Mouse (Mus musculus) large intestine, adult 2 months (tissue): Measurements from ENCODE around the gene Stk11. TPM values are rescaled to one million over a fixed set of nuclear protein-coding genes. Genes with fewer than 3 reads are reported as not detected.

Experiments
- DNase-seq: peaks from one replicate; pipeline ENCODE4 v3.0.0-alpha.2; 2012; ENCODE audit warnings: low read depth, low spot score
- WGBS: fragments of 180-500 bp; shearing (Covaris S2); methylation state at CpG from one replicate; pipeline ENCODE4 v1.1.7; 2018; 5-methylcytosine and 5-hydroxymethylcytosine counted together
- polyA plus RNA-seq: library from polyadenylated mRNA; depleted of rRNA; stranded (reverse); fragments of >200 nt; gene quantifications from 2 replicates; pipeline ENCODE4 v1.2.3, GENCODE M21; 2012; rRNA removed

Gene Stk11
- polyA plus RNA-seq, 1 experiment, result 112 TPM

DNA sequence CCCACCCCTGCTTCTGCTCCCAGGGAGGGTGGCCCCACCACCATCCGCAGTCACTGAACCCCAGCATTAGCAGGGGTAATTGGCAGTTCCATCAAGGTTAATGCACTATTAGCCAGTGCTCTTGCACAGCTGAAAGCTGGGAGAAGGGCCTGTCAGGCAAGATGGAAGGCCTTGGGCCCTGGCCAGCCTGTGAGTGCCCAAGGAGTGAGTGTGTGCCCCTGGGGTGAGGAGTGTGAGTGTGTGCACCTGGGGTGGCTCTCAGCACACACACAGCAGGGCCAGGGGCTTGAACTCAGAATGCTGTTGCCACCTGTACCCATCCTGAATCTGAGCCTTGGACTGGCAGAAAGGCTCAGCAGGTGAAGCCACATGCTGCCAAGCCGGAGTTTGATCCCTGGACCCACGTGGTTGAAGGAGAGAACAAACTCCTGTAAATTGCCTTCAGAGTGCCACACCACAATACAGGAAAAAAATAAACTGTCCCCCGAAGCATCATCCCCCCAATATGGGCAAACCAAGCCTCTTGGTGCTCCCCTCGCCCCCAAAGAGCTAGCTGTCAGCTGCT lies 60.7 kb downstream of the Stk11 start:
- 79% methylated on average over 5 of the region's 5 CpGs for WGBS
- no peak for DNase-seq

DNA sequence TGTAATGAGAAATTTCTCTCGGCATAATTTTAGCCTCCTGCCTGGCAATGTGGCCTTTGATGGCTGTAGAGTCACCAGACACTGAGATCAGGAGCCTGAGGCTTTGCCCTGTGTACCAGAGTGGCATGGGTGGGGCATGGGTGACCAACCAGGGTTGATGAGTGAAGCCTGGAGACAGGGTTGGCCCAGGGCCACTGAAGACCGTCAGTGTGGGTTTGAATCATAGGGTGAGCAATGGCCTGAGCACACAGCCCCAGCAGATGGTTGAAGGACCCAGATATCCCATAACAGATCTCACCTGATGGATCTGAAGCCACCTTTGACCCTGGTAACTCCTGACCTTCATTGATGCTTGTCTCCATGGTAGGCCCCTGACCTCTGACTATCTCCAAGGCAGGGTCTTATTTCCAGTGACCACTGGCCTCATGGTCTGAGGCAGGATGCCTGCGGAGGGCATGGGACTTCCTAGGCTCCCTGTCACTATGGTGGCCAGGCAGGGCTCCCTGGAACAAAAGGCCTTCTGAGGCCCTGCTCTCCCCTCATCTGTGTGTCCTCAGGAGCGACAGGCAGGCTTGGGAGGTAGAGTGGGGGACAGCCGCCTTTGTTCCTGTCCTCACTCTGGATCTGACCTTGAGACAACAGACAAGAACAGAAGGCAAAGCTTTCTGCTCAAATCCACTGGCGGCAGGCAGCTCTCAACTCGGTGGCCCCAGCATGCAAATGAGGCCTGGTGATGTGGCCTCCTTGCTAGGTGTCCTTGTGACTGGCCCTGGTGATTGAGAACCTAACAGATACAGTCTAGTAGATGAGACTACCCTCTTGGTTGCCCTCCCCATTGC lies 62.1 kb downstream of the Stk11 start:
- WGBS, result 81% methylated on average over 7 of the region's 7 CpGs
- no peak for DNase-seq

DNA sequence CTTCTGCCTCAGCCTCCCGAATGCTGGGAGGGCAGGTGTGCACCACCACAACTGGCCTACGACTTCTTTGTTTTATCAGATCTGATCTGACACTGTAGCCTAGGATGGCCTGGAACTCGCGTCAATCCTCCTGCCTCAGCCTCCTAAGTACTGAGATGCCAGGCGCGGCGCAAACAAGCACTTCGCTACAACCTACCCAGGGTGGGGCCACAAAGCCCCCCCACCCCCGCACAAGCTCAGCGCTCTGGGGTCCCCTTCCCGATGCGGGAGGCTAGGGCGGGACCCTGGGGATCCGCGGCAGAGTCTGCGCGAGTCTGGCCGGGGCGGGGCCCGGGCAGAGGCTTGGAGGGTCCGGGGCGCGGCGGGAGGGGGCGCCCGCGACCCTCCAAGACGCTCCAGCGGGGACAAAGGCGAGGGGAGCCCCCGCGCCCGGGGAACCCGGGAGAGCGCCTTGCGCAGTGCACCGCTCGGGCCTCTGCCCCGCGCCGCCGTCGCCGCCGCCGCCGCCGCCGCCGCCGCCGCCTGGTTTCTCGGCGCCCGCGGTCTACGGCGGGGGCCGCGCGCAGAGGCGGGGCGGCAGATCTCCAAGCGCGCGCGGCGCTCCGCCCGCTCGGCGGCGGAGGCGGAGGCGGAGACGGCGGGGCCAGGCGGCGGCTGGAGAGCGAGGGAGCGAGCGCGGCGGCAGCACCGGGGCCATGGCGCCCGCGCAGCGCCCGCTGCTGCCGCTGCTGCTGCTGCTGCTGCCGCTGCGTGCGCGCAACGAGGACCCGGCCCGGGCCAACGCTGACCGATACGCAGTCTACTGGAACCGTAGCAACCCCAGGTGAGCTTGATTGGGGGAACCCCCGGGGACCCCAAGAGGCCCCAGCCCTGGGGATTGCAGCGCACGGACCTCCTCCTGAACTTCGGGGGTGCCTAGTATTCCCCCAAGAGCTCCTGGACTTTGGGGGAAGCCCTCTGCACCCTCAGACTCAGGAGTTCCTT lies 63.8 kb downstream of the Stk11 start, which contains the start of gene Efna2:
Gene Efna2, plus strand, starts transcription at position 415 of the 984 bp plus-strand sequence.
- 5% methylated on average over 101 of the region's 106 CpGs for WGBS

More for the DNA sequence above, 63.8 kb downstream of the Stk11 start, which contains the start of gene Efna2:
- DNase-seq, result no peak

Other genes starting within 250 kb of the Stk11 start
- 1.6 and 1.8 TPM in 2 replicates for gene Prtn3, start 241.3 kb upstream of the Stk11 start, polyA plus RNA-seq
- 3.4 and 4.6 TPM in 2 replicates for gene Plppr3, start 241.2 kb upstream of the Stk11 start, polyA plus RNA-seq
- gene Elane, start 229.6 kb upstream of the Stk11 start, polyA plus RNA-seq, result not detected in 2 replicates
- gene Cfd, start 224.9 kb upstream of the Stk11 start, polyA plus RNA-seq, result 166 and 209 TPM in 2 replicates
- 28.6 and 36.5 TPM in 2 replicates for gene Med16, start 206.9 kb upstream of the Stk11 start, polyA plus RNA-seq
- not detected in 2 replicates for gene Gm26602, start 204.9 kb upstream of the Stk11 start, polyA plus RNA-seq
- gene Kiss1r, start 198.8 kb upstream of the Stk11 start, polyA plus RNA-seq, result 1.9 and 3.0 TPM in 2 replicates
- 92.4 and 94.6 TPM in 2 replicates for gene R3hdm4, start 194.6 kb upstream of the Stk11 start, polyA plus RNA-seq
- gene Arid3a, start 188.8 kb upstream of the Stk11 start, polyA plus RNA-seq, result 3.6 and 9.1 TPM in 2 replicates
- gene Wdr18, start 155.7 kb upstream of the Stk11 start, polyA plus RNA-seq, result 29.6 and 40.8 TPM in 2 replicates
- not detected in 2 replicates for gene Grin3b, start 145.1 kb upstream of the Stk11 start, polyA plus RNA-seq
- gene Tmem259, start 131.5 kb upstream of the Stk11 start, polyA plus RNA-seq, result 194 and 223 TPM in 2 replicates
- 49.1 and 56.1 TPM in 2 replicates for gene Cnn2, start 127.2 kb upstream of the Stk11 start, polyA plus RNA-seq
- gene Abca7, start 119.3 kb upstream of the Stk11 start, polyA plus RNA-seq, result 17.3 and 24.5 TPM in 2 replicates
- 33.5 and 42.4 TPM in 2 replicates for gene Arhgap45, start 99.2 kb upstream of the Stk11 start, polyA plus RNA-seq
- 146 and 172 TPM in 2 replicates for gene Polr2e, start 76.0 kb upstream of the Stk11 start, polyA plus RNA-seq
- 282 and 473 TPM in 2 replicates for gene Gpx4, start 68.6 kb upstream of the Stk11 start, polyA plus RNA-seq
- gene Sbno2, start 10.2 kb upstream of the Stk11 start, polyA plus RNA-seq, result 67.2 and 91.7 TPM in 2 replicates
- 1,215 and 1,440 TPM in 2 replicates for gene Atp5d, start 22.8 kb downstream of the Stk11 start, polyA plus RNA-seq
- 5.0 TPM in 2 replicates for gene Cbarp, start 25.0 kb downstream of the Stk11 start, polyA plus RNA-seq
- 62.7 and 89.3 TPM in 2 replicates for gene Midn, start 32.5 kb downstream of the Stk11 start, polyA plus RNA-seq
- 52.6 and 63.1 TPM in 2 replicates for gene Cirbp, start 50.2 kb downstream of the Stk11 start, polyA plus RNA-seq
- 15.9 and 18.2 TPM in 2 replicates for gene 1600002K03Rik, start 57.1 kb downstream of the Stk11 start, polyA plus RNA-seq
- gene Efna2, start 63.7 kb downstream of the Stk11 start, polyA plus RNA-seq, result 0.95 and 1.1 TPM in 2 replicates
- 24.7 and 28.6 TPM in 2 replicates for gene Mum1, start 110.6 kb downstream of the Stk11 start, polyA plus RNA-seq
- gene Ndufs7, start 133.3 kb downstream of the Stk11 start, polyA plus RNA-seq, result 553 and 570 TPM in 2 replicates
- gene Gamt, start 145.2 kb downstream of the Stk11 start, polyA plus RNA-seq, result 9.4 and 10.5 TPM in 2 replicates
- gene Dazap1, start 145.7 kb downstream of the Stk11 start, polyA plus RNA-seq, result 52.1 and 67.7 TPM in 2 replicates
- gene Rps15, start 176.7 kb downstream of the Stk11 start, polyA plus RNA-seq, result 1,621 and 1,622 TPM in 2 replicates
- gene Apc2, start 180.2 kb downstream of the Stk11 start, polyA plus RNA-seq, result 0.41 and 0.45 TPM in 2 replicates
- gene 2310011J03Rik, start 204.7 kb downstream of the Stk11 start, polyA plus RNA-seq, result 69.0 and 72.5 TPM in 2 replicates
- gene Pcsk4, start 213.7 kb downstream of the Stk11 start, polyA plus RNA-seq, result 8.2 and 15.5 TPM in 2 replicates
- gene Reep6, start 214.2 kb downstream of the Stk11 start, polyA plus RNA-seq, result 50.1 and 127 TPM in 2 replicates
- gene Adamtsl5, start 232.6 kb downstream of the Stk11 start, polyA plus RNA-seq, result 40.5 and 73.6 TPM in 2 replicates
- gene Plk5, start 240.7 kb downstream of the Stk11 start, polyA plus RNA-seq, result 0.68 and 2.8 TPM in 2 replicates